Mouse (Mus musculus): ENCODE data around the gene Kcnj6. TPM values are rescaled to one million over a fixed set of nuclear protein-coding genes. Genes with fewer than 3 reads are reported as not detected.

Kcnj6 gene
- polyA plus RNA-seq (2021; fragmentation: Nextera tagmentation) = 13.7 and 17.0 TPM in 2 replicates
- long read RNA-seq, experiment 1, partial matches to known transcripts = 0 of 13 reads
- long read RNA-seq, experiment 1, other reads (novel, unspliced or antisense) = 7 of 13 reads
- long read RNA-seq, experiment 2, partial matches to known transcripts = 1 of 18 reads
- long read RNA-seq, experiment 2, other reads (novel, unspliced or antisense) = 11 of 18 reads

GRCm38 (mm10) chr16:94997340-94997849 lies at the start of gene Kcnj6:
Gene Kcnj6 (minus strand): TSS chr16:94997701.

